Mouse (Mus musculus) cerebellum, adult 9-10 months (tissue): ENCODE measurements around the gene Slc26a10.
"Not testable (repeated sequence)": the region's sequence is repeated elsewhere in the genome, so short reads cannot be mapped to it uniquely, and the experiment has no call there.

Experiments used
- DNase-seq: peaks from one replicate; pipeline ENCODE4 v3.0.0; 2022

Slc26a10 gene

DNA sequence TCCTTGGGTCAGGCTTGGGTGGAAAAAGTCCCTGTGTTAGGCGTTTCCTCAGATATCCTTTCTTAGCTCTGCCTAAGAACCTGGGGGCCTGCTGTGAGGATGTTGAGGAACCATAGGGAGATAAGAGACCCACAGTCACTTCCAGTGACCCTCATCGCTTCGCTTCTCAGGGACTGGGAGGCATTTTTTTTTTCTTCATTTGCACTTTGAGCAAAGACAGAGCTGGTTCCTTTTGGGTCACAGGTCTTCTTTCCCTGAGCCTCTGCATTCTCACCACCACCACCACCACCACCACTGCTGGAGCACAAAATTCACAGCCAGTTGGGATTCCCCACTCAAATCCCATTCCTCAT is 226 bp upstream of the Slc26a10 start:
- no peak for DNase-seq

DNA sequence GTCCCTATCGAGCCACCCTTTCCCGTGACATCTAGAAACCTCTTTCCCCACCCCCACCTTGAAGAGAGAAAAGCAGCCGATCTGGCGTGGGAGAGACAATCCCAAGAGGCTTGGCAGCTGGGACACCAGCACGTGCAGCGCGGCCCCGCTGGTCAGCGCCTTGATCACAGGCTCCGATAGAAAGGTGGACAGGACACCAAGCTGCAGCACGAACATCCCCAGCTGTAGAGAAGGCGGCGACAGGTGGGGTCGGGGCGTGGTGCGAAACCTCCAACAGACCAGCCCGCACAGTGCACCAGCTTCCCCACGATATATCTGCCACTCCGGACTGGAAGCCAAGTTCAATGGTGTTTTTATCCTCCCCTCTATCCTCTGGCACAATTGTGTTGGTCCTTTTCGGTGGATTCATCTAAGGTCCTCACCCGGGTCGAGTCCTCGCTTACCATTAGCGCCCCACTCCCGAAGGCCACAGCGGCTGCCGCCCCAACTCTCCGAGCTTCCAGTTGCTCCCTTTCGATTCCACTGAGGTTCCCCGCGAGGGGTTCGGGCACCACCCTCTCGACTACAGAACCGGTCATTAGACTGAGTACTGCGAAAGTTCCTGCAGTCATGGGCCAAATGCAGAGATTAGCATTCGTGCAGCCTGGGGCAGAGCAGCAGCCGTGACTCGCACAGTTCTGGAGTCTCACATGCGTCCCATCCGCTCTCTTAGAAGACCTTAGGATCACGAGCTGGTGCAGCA is 2.0 kb downstream of the Slc26a10 start:
- peak; percentile 30 for DNase-seq

- DNase-seq, result peak; percentile 86
These were observed 2.7 kb downstream of the Slc26a10 start for GRCm38 (mm10) chr10:127177719-127178118.

- no peak for DNase-seq
These were observed 3.2 kb downstream of the Slc26a10 start for GRCm38 (mm10) chr10:127177235-127177634.

DNA sequence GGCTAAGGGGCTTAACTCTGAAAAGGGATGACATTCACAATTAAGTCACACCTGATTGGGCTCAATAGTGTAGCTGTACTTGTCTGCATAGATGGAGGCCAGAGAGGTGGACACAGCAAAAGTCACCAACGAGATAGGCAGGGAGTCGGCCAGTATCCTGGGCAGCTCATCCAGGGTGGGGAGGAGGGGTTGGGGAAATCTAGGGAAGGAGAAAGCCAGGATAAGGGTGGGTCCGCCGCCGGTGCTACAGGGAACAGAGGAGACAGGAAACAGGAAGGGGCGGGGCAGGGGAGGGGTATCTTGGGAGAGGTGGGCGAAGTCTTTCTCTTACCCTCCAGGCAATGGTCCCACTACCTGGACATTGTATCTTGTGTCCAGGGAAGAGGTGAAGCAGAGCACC is 3.7 kb downstream of the Slc26a10 start:
- peak; percentile 10 for DNase-seq

DNA sequence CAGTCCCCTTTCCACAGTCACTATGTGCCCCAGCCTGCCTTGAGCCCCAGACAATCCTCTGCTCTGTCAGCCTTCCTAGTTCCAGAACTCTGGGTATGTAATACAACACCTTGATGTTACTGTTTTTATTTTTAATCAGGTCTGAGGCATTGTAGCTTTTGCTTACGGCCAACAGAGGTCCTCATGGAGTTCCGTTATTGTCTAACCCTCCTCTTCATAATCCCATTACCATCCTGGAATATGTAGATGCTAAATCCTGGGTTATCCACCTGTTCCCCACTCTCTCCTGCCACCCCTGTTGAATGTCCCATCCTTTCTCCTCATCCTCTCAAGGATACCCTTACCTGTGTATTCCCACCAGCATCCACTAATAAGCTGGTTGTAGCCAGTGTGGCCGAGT is 4.2 kb downstream of the Slc26a10 start:
- peak; percentile 10 for DNase-seq

GRCm38 (mm10) chr10:127174170-127174569 is 6.3 kb downstream of the Slc26a10 start:
- peak; percentile 14 for DNase-seq

- peak; percentile 15 for DNase-seq
These were observed 7.0 kb downstream of the Slc26a10 start for GRCm38 (mm10) chr10:127173148-127174065.

DNA sequence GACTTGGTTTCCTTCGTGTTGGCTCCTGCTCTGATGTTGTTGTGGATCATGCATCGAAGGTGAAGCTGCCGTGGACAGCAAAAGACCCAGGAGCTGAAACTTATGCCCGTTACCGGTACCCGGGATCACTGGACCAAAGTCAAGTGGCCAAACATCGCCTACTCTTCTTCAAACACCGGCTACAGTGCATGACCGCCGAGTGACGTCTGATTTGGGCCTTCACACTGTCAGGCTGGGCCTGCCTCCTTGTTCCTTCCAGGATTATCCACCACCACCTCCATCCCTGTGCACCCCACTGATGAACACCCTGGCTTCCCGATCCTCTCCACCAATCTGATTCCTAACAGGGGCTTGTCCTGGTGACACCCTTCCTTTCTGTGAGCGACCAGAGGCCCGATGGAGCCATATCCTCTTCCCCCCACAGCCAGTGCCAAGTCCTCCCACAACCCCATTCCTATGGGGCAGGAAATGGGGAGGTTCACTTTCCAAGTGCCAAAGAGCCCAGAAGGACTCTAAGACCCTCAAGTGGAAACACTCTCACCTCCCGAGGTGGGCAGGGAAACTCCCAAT is 8.7 kb downstream of the Slc26a10 start:
- no peak for DNase-seq

DNA sequence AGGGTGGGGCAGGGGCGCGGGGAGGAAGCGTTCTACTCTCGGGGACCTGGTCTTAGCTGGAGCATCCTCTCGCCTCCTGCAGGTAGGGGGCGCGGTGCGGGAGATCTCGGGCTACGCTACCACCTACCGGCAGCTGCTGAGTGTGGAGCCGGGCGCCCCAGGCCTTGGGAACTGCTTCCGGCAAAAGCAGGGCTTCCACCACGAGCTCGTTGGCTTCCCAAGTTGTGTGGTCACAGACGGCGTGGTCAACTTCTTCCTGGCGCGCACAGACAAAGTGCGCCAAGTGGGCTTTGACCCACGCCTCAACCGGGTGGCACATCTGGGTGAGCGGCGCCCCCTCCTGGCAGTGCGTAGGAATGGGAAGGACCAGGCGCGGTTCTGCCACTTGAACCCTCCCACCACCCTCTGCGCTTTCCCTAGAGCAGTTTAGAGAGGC is 9.6 kb downstream of the Slc26a10 start:
- DNase-seq, result peak; percentile 45

GRCm38 (mm10) chr10:127170002-127170401 is 10.4 kb downstream of the Slc26a10 start:
- DNase-seq, result peak; percentile 39

DNA sequence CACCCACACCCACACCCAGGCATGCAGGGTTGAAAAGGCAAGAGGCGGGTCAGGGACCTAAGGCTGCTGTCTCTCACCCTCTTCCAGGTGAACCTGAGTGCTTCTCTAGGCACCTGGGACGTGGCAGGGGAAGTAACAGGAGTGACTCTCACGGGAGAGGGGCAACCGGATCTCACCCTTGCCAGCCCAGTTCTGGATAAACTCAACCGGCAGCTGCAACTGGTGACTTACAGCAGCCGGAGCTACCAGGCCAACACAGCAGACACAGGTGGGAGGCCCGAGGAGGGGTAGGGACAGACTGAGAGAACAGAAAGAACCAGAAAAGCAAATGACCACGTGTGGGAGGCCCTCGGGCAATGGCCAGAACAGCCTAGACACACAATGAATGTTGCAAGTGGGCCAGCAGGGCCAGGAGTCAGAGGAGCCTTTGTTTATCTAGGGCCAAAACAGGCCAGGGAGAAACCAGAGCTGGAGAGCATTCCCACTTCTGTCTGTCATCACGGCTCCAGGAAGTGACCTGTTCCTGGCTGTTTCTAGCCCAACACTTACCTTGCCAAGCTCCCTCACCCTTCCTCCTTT is 12.7 kb downstream of the Slc26a10 start:
- DNase-seq, result peak; percentile 41

- peak; percentile 57 for DNase-seq
These were observed 13.5 kb downstream of the Slc26a10 start for GRCm38 (mm10) chr10:127166771-127167613.

GRCm38 (mm10) chr10:127166404-127166715 is 14.1 kb downstream of the Slc26a10 start:
- DNase-seq, result no peak

- peak; percentile 68 for DNase-seq
These were observed 14.6 kb downstream of the Slc26a10 start for GRCm38 (mm10) chr10:127165654-127166403.

DNA sequence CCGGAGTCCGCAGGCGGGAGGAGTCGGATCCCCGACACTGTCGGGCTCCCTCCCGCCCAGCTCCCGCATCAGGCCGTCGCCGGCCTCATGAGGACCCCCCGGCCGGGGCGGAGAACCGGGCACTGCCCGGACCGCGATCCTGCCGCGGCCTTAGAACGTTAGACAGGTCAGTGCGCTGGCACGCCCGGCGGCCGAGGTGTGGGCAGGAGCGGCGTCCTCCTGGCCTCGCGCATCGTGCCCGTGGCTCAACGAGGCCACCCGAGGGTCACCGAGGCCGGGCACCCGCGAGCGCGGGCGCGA is 15.1 kb downstream of the Slc26a10 start:
- no peak for DNase-seq

DNA sequence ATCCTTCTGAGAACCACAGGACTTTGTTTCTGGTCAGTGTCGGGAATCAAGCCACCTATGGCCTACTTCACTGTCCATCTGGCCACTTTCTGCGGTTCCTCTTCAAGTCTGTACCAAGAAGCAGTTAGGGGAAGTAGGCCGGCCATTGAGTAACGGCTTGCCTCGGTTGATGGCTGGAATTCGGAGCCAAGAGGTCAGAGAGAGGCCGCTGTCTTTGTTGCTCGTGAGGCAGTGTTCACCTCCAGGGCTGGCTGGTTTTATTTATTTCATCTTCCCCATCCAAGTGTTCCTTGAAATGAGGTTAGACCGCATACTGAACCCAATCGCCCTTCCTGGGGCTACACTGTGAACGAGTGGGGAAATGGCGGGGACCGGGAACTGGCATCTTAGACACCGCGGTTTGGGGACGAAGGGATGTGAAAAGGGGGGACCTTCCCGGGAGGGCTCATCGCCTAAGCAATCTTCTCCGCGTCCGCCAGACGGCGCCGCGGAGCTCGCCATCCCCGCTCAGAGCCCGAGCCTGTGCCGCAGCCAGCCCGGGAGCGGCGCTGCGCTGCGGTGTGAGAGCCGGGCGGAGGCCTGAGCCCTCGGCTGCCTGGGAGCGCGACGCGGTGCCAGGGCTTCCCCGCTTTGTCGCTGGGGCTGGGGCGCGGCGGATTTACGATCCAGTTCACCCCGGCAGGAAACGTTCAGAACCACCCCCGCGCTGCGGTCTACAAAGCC is 15.7 kb downstream of the Slc26a10 start, which contains the start of gene B4galnt1:
B4galnt1 (plus strand) TSS at position 595 of the 723 bp plus-strand sequence.
- DNase-seq, result peak; percentile 89

GRCm38 (mm10) chr10:127164190-127164589 is 16.3 kb downstream of the Slc26a10 start:
- no peak for DNase-seq

DNA sequence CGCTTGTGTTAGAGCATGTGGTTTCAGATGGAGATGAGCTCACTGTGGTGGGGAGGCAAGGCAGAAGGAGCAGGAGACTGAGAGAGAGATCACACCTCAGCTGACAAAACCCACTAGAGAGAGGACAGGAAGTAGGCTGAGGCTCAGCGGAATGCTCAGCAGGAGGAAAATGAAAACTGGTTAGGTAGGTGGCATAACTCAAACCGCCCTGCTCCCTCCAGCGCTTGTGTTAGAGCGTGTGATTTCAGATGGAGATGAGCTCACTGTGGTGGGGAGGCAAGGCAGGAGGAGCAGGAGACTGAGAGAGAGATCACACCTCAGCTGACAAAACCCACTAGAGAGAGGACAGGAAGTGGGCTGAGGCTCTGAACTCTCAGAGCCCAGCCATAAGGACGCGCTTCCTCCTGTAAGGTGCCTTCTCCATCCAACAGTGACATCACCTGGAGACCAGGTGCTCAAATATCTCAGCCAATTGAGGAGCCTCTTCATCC is 17.6 kb downstream of the Slc26a10 start:
- not testable (repeated sequence) for DNase-seq

DNA sequence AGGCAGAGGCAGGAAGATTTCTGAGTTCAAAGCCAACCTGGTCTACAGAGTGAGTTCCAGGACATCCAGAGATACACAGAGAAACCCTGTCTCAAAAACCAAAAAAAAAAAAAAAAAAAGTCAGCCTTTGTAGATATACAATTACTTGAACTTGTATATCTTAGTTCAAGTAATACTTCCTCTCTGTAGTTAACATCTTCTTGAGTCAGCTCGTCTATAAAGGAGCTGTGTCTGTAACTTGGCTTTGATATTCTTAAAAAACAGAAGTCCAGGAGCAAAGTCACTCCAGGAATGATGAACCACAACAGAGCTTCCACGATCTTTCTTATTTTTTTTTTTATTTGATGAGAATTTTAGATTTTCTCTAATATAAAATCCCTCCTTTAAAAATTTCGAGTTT is 19.7 kb downstream of the Slc26a10 start:
- DNase-seq, result no peak

DNA sequence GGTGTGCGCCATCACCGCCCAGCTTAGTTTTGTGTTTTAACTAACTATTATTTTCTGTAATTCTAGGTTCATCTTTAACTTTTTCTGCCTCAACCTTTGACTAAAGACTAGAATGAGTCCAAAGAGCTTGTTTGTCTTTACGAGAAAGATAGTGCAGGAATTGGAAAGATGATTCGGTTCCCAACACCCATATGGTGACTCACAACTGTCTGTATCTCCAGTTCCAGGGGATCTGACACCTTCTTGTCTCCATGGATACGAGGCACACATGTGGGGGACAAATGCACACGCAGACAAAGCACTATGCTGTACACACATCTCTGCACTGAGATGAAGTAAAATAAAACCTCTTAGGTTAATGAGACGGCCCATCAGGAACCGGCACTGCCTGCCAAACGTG is 20.4 kb downstream of the Slc26a10 start:
- no peak for DNase-seq
